Mouse (Mus musculus): ENCODE measurements around the gene Olfr351. TPM values are rescaled to one million over a fixed set of nuclear protein-coding genes. Genes with fewer than 3 reads are reported as not detected.

The Olfr351 gene
- not detected in 2 replicates for polyA plus RNA-seq (2016; fragmentation: Nextera tagmentation; extraction: Ambion mirVana)

DNA sequence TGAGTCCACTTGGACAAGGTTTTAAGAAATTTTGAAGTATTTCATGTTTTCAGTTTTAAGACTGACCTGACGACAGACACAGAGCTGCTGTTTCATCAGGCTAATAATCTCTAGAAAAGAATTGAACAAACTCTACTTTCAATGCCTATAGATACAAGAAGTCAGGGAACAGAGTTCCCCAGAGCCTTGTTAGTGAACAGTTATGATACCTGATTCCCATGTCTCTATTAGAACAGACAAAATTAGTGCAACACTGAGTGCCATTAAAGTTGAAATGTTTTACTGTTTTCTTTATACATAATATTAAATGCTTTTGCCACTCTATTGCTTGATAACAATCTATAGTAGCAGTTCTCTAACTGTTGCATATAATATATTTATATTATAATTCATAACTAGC lies at the start of gene Olfr351:
Gene Olfr351 (minus strand): TSS at position 101 of the 400 bp plus-strand sequence.
- no peak for DNase-seq (ENCODE audit: extremely low spot score, low spot score)
- Histone ChIP-seq H3K4me1 (no peaks in the 10 kb centered on the region), H3K4me3 (no peak within 1 kb of the TSS), H3K9me3 (peaks cover 39% of the 10 kb centered on the region), H3K27ac (no peak within 1 kb of the TSS), H3K27me3 (ENCODE audit: poor library complexity, severe bottlenecking) (no peaks in the 10 kb centered on the region), H3K36me3 (replicated peaks) (no peaks in the 10 kb centered on the region)
- WGBS, result 90% methylated on average over 1 of the region's 1 CpGs

DNA sequence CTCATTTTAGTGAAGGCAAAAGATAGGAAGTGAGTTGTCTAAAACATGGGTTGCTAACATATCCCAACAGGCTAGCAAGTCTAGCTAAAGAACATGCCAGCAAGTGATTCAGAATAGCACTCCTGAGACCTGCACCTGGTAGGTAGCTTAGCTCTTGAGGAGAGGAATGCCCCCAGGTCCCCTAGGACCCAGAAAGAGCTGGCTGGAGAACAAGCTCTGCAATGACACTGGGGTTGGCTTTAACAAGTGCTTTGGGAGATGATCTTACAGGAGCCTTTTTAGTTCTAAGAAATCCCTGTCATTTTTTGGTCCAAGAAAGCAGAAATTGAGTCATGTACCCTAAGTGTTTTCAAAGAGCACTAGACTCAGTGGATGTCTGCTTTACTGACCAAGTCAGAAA lies 42.9 kb upstream of the Olfr351 start, which contains the start of gene Olfr354:
Gene Olfr354 (plus strand): TSS at position 301 of the 400 bp plus-strand sequence.
- Histone ChIP-seq H3K36me3 (replicated peaks) (no peaks in the 10 kb centered on the region), H3K27me3 (ENCODE audit: poor library complexity, severe bottlenecking) (no peaks in the 10 kb centered on the region), H3K27ac (no peak within 1 kb of the TSS), H3K9me3 (peaks cover 51% of the 10 kb centered on the region), H3K4me1 (no peaks in the 10 kb centered on the region), H3K4me3 (no peak within 1 kb of the TSS)
- no peak for DNase-seq (ENCODE audit: extremely low spot score, low spot score)

DNA sequence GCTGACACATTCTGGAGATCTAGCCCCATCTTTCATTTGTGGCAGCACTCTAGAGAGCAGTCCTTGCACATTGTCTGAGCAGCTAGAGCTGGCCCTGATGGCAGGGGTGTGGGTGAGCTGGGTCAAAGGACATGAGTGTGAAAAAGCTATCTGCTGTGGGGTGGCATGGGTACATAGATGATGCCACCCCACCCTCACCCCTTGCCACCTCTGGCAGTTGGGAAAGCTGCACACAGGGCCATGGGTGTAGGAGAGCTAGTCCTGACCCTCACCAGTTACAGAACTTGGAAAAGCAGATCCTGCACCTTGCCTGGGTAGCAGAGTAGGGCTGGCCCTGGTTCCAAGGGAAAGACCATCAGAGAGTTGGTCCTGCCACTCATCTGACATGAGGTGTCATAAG lies 34.7 kb upstream of the Olfr351 start:
- H3K4me1 ChIP-seq, result no peaks in the 10 kb centered on the region
- DNase-seq (ENCODE audit: extremely low spot score, low spot score), result no peak
- peaks cover 60% of the 10 kb centered on the region for H3K9me3 ChIP-seq
- H3K4me3 ChIP-seq, result no peak overlapping the region
- no peak overlapping the region for H3K27ac ChIP-seq
- H3K27me3 ChIP-seq (ENCODE audit: poor library complexity, severe bottlenecking), result no peaks in the 10 kb centered on the region
- H3K36me3 ChIP-seq (replicated peaks), result no peaks in the 10 kb centered on the region

DNA sequence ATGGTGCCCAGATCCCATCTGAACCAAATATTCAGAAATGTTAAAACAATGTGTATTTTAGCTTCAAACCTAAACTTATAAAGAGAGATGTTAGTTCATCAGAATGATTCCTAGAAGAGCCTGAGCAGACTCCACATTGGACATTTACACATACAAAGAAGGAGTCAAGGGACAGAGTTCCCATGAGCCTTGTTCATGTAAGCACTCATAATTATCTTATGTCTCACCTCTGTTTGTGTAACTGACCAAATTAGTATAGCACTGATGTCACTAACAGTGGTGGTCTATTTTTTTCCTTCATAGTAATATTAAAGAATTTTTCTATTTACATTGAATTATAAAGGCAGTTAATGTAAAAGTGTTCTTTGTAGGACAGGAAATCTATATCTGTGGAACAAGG lies 30.4 kb upstream of the Olfr351 start, which contains the start of gene Olfr353:
Gene Olfr353 (minus strand): TSS at position 101 of the 400 bp plus-strand sequence.
- Histone ChIP-seq H3K27ac (no peak within 1 kb of the TSS), H3K36me3 (replicated peaks) (no peaks in the 10 kb centered on the region), H3K27me3 (ENCODE audit: poor library complexity, severe bottlenecking) (no peaks in the 10 kb centered on the region), H3K9me3 (peaks cover 42% of the 10 kb centered on the region), H3K4me1 (no peaks in the 10 kb centered on the region), H3K4me3 (no peak within 1 kb of the TSS)
- DNase-seq (ENCODE audit: extremely low spot score, low spot score), result no peak

DNA sequence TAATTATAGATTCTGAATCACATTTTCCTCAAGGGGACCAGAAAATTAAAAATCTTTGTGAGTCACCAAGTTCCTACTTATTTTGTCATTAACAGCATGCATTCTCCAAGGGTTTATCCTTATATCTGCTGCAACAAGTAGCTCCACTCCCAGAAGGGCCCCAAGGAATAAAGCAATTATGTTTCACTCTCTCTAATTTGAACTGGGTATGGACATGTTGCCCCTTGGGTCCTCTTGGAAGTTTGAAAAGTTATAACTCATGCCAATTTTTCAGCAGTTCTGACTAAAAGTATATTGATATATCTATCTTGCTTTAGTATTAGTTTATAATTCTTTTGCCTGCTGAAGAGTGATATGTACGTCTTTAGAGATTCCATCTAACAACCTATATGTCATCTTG lies 5.7 kb upstream of the Olfr351 start, which contains the start of gene Olfr352:
Gene Olfr352 (plus strand): TSS at position 301 of the 400 bp plus-strand sequence.
- no peaks in the 10 kb centered on the region for H3K36me3 ChIP-seq (replicated peaks)
- H3K27ac ChIP-seq, result no peak within 1 kb of the TSS
- H3K4me1 ChIP-seq, result no peaks in the 10 kb centered on the region
- no peaks in the 10 kb centered on the region for H3K27me3 ChIP-seq (ENCODE audit: poor library complexity, severe bottlenecking)
- peaks cover 43% of the 10 kb centered on the region for H3K9me3 ChIP-seq
- DNase-seq (ENCODE audit: extremely low spot score, low spot score), result no peak
- WGBS, result 83% methylated on average over 1 of the region's 1 CpGs
- no peak within 1 kb of the TSS for H3K4me3 ChIP-seq

DNA sequence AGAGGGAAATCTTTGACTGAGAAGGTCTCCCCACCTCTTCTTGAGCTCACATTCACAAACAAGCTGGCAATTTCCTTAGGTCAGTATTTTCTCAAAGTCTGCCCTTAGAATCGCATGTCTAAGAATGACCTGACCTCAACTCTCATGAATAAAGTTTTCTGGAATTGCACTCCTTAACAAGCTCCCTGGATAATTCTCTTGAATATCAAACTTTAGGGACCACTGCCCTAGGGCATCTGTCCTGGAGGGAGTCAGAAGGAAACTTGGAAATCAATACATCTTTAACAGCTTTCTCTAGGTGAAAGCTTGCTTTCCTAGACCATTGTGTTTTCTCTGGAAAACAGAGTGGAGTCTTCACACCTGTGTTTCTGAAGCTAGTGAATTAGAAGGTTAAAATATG lies 16.4 kb downstream of the Olfr351 start, which contains the start of gene Olfr350:
Gene Olfr350 (plus strand): TSS at position 301 of the 400 bp plus-strand sequence.
- DNase-seq (ENCODE audit: extremely low spot score, low spot score), result no peak
- WGBS, result 87% methylated on average over 1 of the region's 1 CpGs
- Histone ChIP-seq H3K36me3 (replicated peaks) (no peaks in the 10 kb centered on the region), H3K4me1 (no peaks in the 10 kb centered on the region), H3K27me3 (ENCODE audit: poor library complexity, severe bottlenecking) (no peaks in the 10 kb centered on the region), H3K9me3 (peaks cover 51% of the 10 kb centered on the region), H3K27ac (no peak within 1 kb of the TSS), H3K4me3 (no peak within 1 kb of the TSS)

DNA sequence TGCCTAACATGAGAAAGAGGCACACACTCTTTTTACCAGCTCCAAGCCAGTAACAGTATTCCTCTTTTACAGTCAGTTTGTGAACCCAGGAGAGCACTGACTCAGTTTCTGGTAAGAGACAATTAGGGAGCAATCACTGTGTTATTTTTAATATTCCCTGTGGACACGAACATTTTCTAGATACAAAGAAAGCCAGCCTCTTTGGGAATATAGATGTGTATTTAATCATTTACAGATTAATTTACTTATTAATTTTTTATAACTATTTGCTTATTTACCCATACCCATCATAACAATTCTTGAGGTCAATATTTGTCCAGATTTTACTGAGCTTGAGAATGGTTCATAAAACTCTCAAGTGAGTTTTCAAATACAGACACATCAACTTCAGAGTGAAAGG lies 45.5 kb downstream of the Olfr351 start, which contains the start of gene Olfr3:
Gene Olfr3 (minus strand): TSS at position 101 of the 400 bp plus-strand sequence.
- Histone ChIP-seq H3K4me3 (no peak within 1 kb of the TSS), H3K27ac (no peak within 1 kb of the TSS), H3K27me3 (ENCODE audit: poor library complexity, severe bottlenecking) (no peaks in the 10 kb centered on the region), H3K4me1 (no peaks in the 10 kb centered on the region), H3K36me3 (replicated peaks) (no peaks in the 10 kb centered on the region), H3K9me3 (peaks cover 51% of the 10 kb centered on the region)
- WGBS, result 84% methylated on average over 1 of the region's 1 CpGs
- DNase-seq (ENCODE audit: extremely low spot score, low spot score), result no peak

Other genes starting within 250 kb of the Olfr351 start
- not detected in 2 replicates for gene Olfr345, start 222.6 kb downstream of the Olfr351 start, polyA plus RNA-seq (2016; fragmentation: Nextera tagmentation; extraction: Ambion mirVana)
- gene Olfr346, start 176.9 kb downstream of the Olfr351 start, polyA plus RNA-seq (2016; fragmentation: Nextera tagmentation; extraction: Ambion mirVana), result not detected in 2 replicates
- not detected in 2 replicates for gene Olfr347, start 130.8 kb downstream of the Olfr351 start, polyA plus RNA-seq (2016; fragmentation: Nextera tagmentation; extraction: Ambion mirVana)
- gene Olfr348, start 78.4 kb downstream of the Olfr351 start, polyA plus RNA-seq (2016; fragmentation: Nextera tagmentation; extraction: Ambion mirVana), result not detected in 2 replicates
- not detected in 2 replicates for gene Olfr50, start 72.1 kb downstream of the Olfr351 start, polyA plus RNA-seq (2016; fragmentation: Nextera tagmentation; extraction: Ambion mirVana)
- not detected in 2 replicates for gene Olfr3, start 45.6 kb downstream of the Olfr351 start, polyA plus RNA-seq (2016; fragmentation: Nextera tagmentation; extraction: Ambion mirVana)
- gene Olfr350, start 16.4 kb downstream of the Olfr351 start, polyA plus RNA-seq (2016; fragmentation: Nextera tagmentation; extraction: Ambion mirVana), result not detected in 2 replicates
- not detected in 2 replicates for gene Olfr352, start 5.8 kb upstream of the Olfr351 start, polyA plus RNA-seq (2016; fragmentation: Nextera tagmentation; extraction: Ambion mirVana)
- gene Olfr353, start 30.3 kb upstream of the Olfr351 start, polyA plus RNA-seq (2016; fragmentation: Nextera tagmentation; extraction: Ambion mirVana), result not detected in 2 replicates
- gene Olfr354, start 43.0 kb upstream of the Olfr351 start, polyA plus RNA-seq (2016; fragmentation: Nextera tagmentation; extraction: Ambion mirVana), result not detected in 2 replicates
- not detected in 2 replicates for gene Olfr355, start 66.2 kb upstream of the Olfr351 start, polyA plus RNA-seq (2016; fragmentation: Nextera tagmentation; extraction: Ambion mirVana)
- gene Olfr356, start 74.5 kb upstream of the Olfr351 start, polyA plus RNA-seq (2016; fragmentation: Nextera tagmentation; extraction: Ambion mirVana), result not detected in 2 replicates
- gene Olfr357, start 131.2 kb upstream of the Olfr351 start, polyA plus RNA-seq (2016; fragmentation: Nextera tagmentation; extraction: Ambion mirVana), result not detected in 2 replicates
- not detected in 2 replicates for gene Olfr358, start 146.7 kb upstream of the Olfr351 start, polyA plus RNA-seq (2016; fragmentation: Nextera tagmentation; extraction: Ambion mirVana)
- not detected in 2 replicates for gene Olfr360, start 203.1 kb upstream of the Olfr351 start, polyA plus RNA-seq (2016; fragmentation: Nextera tagmentation; extraction: Ambion mirVana)
- not detected in 2 replicates for gene Olfr361, start 226.6 kb upstream of the Olfr351 start, polyA plus RNA-seq (2016; fragmentation: Nextera tagmentation; extraction: Ambion mirVana)

Data from forebrain, embryonic 10.5 days (tissue).